Mouse (Mus musculus) hindbrain, embryonic 16.5 days (tissue): Measurements from ENCODE around the gene Map4. TPM values are rescaled to one million over a fixed set of nuclear protein-coding genes. Genes with fewer than 3 reads are reported as not detected.

Experiments used
- ATAC-seq: fragments of 200-750 bp; cut with Nextera tagmentation; 2 replicates; pipeline ENCODE4 v1.8.0; 2017; ENCODE audit warnings: moderate TSS enrichment, moderate library complexity
- H3K27ac ChIP-seq: fragments of 300-500 bp; sonication (generic); 2 replicates; pipeline ENCODE4 v1.5.1; 2014; ENCODE audit warnings: low read depth, mild to moderate bottlenecking, control low read depth, low read length, moderate library complexity
- H3K27me3 ChIP-seq: fragments of 300-500 bp; sonication (generic); replicated peaks from 2 replicates; pipeline ENCODE4 v1.6.1; 2014; ENCODE audit warnings: low read length; ENCODE audit not compliant: control insufficient read depth, insufficient read depth
- H3K36me3 ChIP-seq: fragments of 300-500 bp; sonication (generic); 2 replicates; pipeline ENCODE4 v1.6.1; 2014; ENCODE audit warnings: mild to moderate bottlenecking, low read length, moderate library complexity, mixed read lengths; ENCODE audit not compliant: control insufficient read depth, insufficient read depth
- H3K4me1 ChIP-seq: fragments of 300-500 bp; sonication (generic); 2 replicates; pipeline ENCODE4 v1.6.1; 2014; ENCODE audit warnings: low read depth, low read length; ENCODE audit not compliant: control insufficient read depth, insufficient read depth
- H3K4me2 ChIP-seq: fragments of 300-500 bp; sonication (generic); 2 replicates; pipeline ENCODE4 v1.6.1; 2014; ENCODE audit warnings: mild to moderate bottlenecking, low read length, control low read depth, moderate library complexity
- H3K4me3 ChIP-seq: fragments of 300-500 bp; sonication (generic); 2 replicates; pipeline ENCODE4 v1.5.1; 2014; ENCODE audit warnings: mild to moderate bottlenecking, low read length, control low read depth, moderate library complexity
- H3K9ac ChIP-seq: fragments of 300-500 bp; sonication (generic); 2 replicates; pipeline ENCODE4 v1.6.1; 2014; ENCODE audit warnings: low read depth, mild to moderate bottlenecking, control low read depth, low read length, moderate library complexity
- H3K9me3 ChIP-seq: fragments of 300-500 bp; sonication (generic); 2 replicates; pipeline ENCODE4 v1.6.1; 2014; ENCODE audit warnings: mild to moderate bottlenecking, low read length, moderate library complexity; ENCODE audit not compliant: control insufficient read depth
- WGBS: fragments of 180-500 bp; shearing (Covaris S2); extraction: QIAGEN DNeasy Blood & Tissue Kit; methylation state at CpG from one replicate; pipeline ENCODE4 v1.1.7; 2014; 5-methylcytosine and 5-hydroxymethylcytosine counted together
- polyA plus RNA-seq: library from polyadenylated mRNA; unstranded; fragments of >200 nt; fragmentation: Nextera tagmentation; extraction: Ambion mirVana; gene quantifications from 2 replicates; pipeline ENCODE4 v1.2.1, GENCODE M21; 2015

The Map4 gene
- polyA plus RNA-seq, 1 experiment from 2014 or later = 206 TPM

GRCm38 (mm10) chr9:109911779-109912178 is 19.5 kb upstream of the Map4 start:
- H3K36me3 ChIP-seq = no peaks in the 10 kb centered on the region
- no peak overlapping the region for H3K4me3 ChIP-seq
- no peak overlapping the region for H3K27ac ChIP-seq
- no peak overlapping the region for H3K4me2 ChIP-seq
- no peaks in the 10 kb centered on the region for H3K4me1 ChIP-seq
- WGBS = 89% methylated on average over 7 of the region's 7 CpGs
- no peak for ATAC-seq
- no peaks in the 10 kb centered on the region for H3K27me3 ChIP-seq
- no peak overlapping the region for H3K9ac ChIP-seq
- H3K9me3 ChIP-seq = no peaks in the 10 kb centered on the region

GRCm38 (mm10) chr9:109914269-109914926 is 16.9 kb upstream of the Map4 start:
- H3K27me3 ChIP-seq = no peaks in the 10 kb centered on the region
- no peak overlapping the region for H3K27ac ChIP-seq
- no peak overlapping the region for H3K4me3 ChIP-seq
- WGBS = 58% methylated on average over 4 of the region's 4 CpGs
- H3K9ac ChIP-seq = no peak overlapping the region
- H3K36me3 ChIP-seq = no peaks in the 10 kb centered on the region
- no peaks in the 10 kb centered on the region for H3K4me1 ChIP-seq
- no peak for ATAC-seq
- no peak overlapping the region for H3K4me2 ChIP-seq
- H3K9me3 ChIP-seq = no peaks in the 10 kb centered on the region

- no peak for ATAC-seq
- H3K4me3 ChIP-seq = no peak overlapping the region
- no peak overlapping the region for H3K9ac ChIP-seq
- H3K4me2 ChIP-seq = no peak overlapping the region
- no peak overlapping the region for H3K27ac ChIP-seq
- no peaks in the 10 kb centered on the region for H3K27me3 ChIP-seq
- H3K9me3 ChIP-seq = no peaks in the 10 kb centered on the region
- WGBS = 78% methylated on average over 2 of the region's 2 CpGs
- H3K36me3 ChIP-seq = no peaks in the 10 kb centered on the region
- no peaks in the 10 kb centered on the region for H3K4me1 ChIP-seq
These were observed 13.3 kb upstream of the Map4 start for GRCm38 (mm10) chr9:109917931-109918330.

- no peak for ATAC-seq
- Histone ChIP-seq H3K27me3 (no peaks in the 10 kb centered on the region), H3K4me1 (peaks cover 11% of the 10 kb centered on the region), H3K36me3 (no peaks in the 10 kb centered on the region), H3K9me3 (no peaks in the 10 kb centered on the region), H3K9ac (no peak overlapping the region), H3K4me2 (no peak overlapping the region), H3K4me3 (no peak overlapping the region), H3K27ac (no peak overlapping the region)
- WGBS = 89% methylated on average over 3 of the region's 3 CpGs
These were observed 2.1 kb upstream of the Map4 start for GRCm38 (mm10) chr9:109929131-109929530.

- 93% methylated on average over 5 of the region's 5 CpGs for WGBS
- Histone ChIP-seq H3K4me1 (peaks cover 16% of the 10 kb centered on the region), H3K27ac (no peak overlapping the region), H3K27me3 (no peaks in the 10 kb centered on the region), H3K36me3 (no peaks in the 10 kb centered on the region), H3K4me3 (no peak overlapping the region), H3K9me3 (no peaks in the 10 kb centered on the region), H3K4me2 (no peak overlapping the region), H3K9ac (no peak overlapping the region)
- no peak for ATAC-seq
These were observed 1.2 kb upstream of the Map4 start for GRCm38 (mm10) chr9:109930063-109930462.

GRCm38 (mm10) chr9:109930752-109931151 is 508 bp upstream of the Map4 start:
- H3K27ac ChIP-seq = peak overlapping the region; percentile 93
- no peaks in the 10 kb centered on the region for H3K27me3 ChIP-seq
- 73% methylated on average over 6 of the region's 6 CpGs for WGBS
- peaks cover 16% of the 10 kb centered on the region for H3K4me1 ChIP-seq
- H3K9ac ChIP-seq = peak overlapping the region; percentile 64; the same call in 1 of the 2 replicates
- no peak for ATAC-seq
- no peaks in the 10 kb centered on the region for H3K9me3 ChIP-seq
- H3K4me3 ChIP-seq = peak overlapping the region; percentile 69
- peak overlapping the region; percentile 50 for H3K4me2 ChIP-seq
- no peaks in the 10 kb centered on the region for H3K36me3 ChIP-seq

GRCm38 (mm10) chr9:109932361-109932755 is 1.1 kb downstream of the Map4 start:
- no peak for ATAC-seq
- Histone ChIP-seq H3K9ac (peak overlapping the region; percentile 81), H3K36me3 (no peaks in the 10 kb centered on the region), H3K9me3 (no peaks in the 10 kb centered on the region), H3K27me3 (no peaks in the 10 kb centered on the region), H3K4me2 (peak overlapping the region; percentile 86), H3K27ac (peak overlapping the region; percentile 93), H3K4me1 (peaks cover 16% of the 10 kb centered on the region), H3K4me3 (peak overlapping the region; percentile 69)
- WGBS = under 1% methylated on average over 20 of the region's 20 CpGs

- no peaks in the 10 kb centered on the region for H3K27me3 ChIP-seq
- H3K9me3 ChIP-seq = no peaks in the 10 kb centered on the region
- H3K27ac ChIP-seq = peak overlapping the region; percentile 93
- H3K9ac ChIP-seq = peak overlapping the region; percentile 81
- under 1% methylated on average over 12 of the region's 12 CpGs for WGBS
- H3K36me3 ChIP-seq = no peaks in the 10 kb centered on the region
- H3K4me1 ChIP-seq = peaks cover 16% of the 10 kb centered on the region
- H3K4me3 ChIP-seq = peak overlapping the region; percentile 69
- H3K4me2 ChIP-seq = peak overlapping the region; percentile 86
- no peak for ATAC-seq
These were observed 1.6 kb downstream of the Map4 start for GRCm38 (mm10) chr9:109932756-109933375.

GRCm38 (mm10) chr9:109939401-109939800 is 8.1 kb downstream of the Map4 start:
- Histone ChIP-seq H3K9ac (no peak overlapping the region), H3K27me3 (no peaks in the 10 kb centered on the region), H3K9me3 (no peaks in the 10 kb centered on the region), H3K27ac (no peak overlapping the region), H3K4me2 (no peak overlapping the region), H3K4me1 (0 out of 2 replicates have a peak, but pooled peaks cover 5% of the 10 kb centered on the region), H3K36me3 (no peaks in the 10 kb centered on the region), H3K4me3 (no peak overlapping the region)
- no peak for ATAC-seq
- 96% methylated on average over 3 of the region's 3 CpGs for WGBS
